Mouse (Mus musculus) skeletal muscle tissue, adult 2 months (tissue): ENCODE data around the gene Rufy3.
A peak's percentile ranks its signal among the peaks of the same experiment; 100 is the strongest.

Experiments
- DNase-seq: peaks from one replicate; pipeline ENCODE4 v3.0.0-alpha.2; 2012; ENCODE audit warnings: low read depth, low spot score

Rufy3 gene

GRCm38 (mm10) chr5:88685306-88685705 is 120.5 kb downstream of the Rufy3 start:
- DNase-seq = no peak

GRCm38 (mm10) chr5:88685745-88686299 is 121.0 kb downstream of the Rufy3 start:
- no peak for DNase-seq

- no peak for DNase-seq
Observed at GRCm38 (mm10) chr5:88687996-88688406, 123.2 kb downstream of the Rufy3 start.

- no peak for DNase-seq
Observed at GRCm38 (mm10) chr5:88688583-88689187, 123.8 kb downstream of the Rufy3 start.

- peak; percentile 66 for DNase-seq
Observed at GRCm38 (mm10) chr5:88689279-88689938, 124.6 kb downstream of the Rufy3 start.

GRCm38 (mm10) chr5:88690681-88691505 is 126.1 kb downstream of the Rufy3 start:
- DNase-seq = no peak

GRCm38 (mm10) chr5:88691506-88692095 is 126.8 kb downstream of the Rufy3 start:
- no peak for DNase-seq

GRCm38 (mm10) chr5:88692586-88692985 is 127.7 kb downstream of the Rufy3 start:
- no peak for DNase-seq

- no peak for DNase-seq
Observed at GRCm38 (mm10) chr5:88693057-88693456, 128.2 kb downstream of the Rufy3 start.

GRCm38 (mm10) chr5:88697291-88697690 is 132.5 kb downstream of the Rufy3 start:
- no peak for DNase-seq

GRCm38 (mm10) chr5:88699251-88699913 is 134.5 kb downstream of the Rufy3 start:
- no peak for DNase-seq
